Mouse (Mus musculus) ES-E14 (cell line): ENCODE results near the gene Igfn1.

Source experiments
- CHD2 ChIP-seq: IDR thresholded peaks from 2 replicates; pipeline ENCODE4 v1.6.1; 2014; ENCODE audit warnings: mild to moderate bottlenecking, low read depth, low read length, inconsistent platforms
- HCFC1 ChIP-seq: IDR thresholded peaks from 2 replicates; pipeline ENCODE4 v1.6.1; 2012; ENCODE audit warnings: low read length, inconsistent platforms, borderline replicate concordance; ENCODE audit not compliant: insufficient read depth
- MAFK ChIP-seq: IDR thresholded peaks from 2 replicates; pipeline ENCODE4 v1.6.1; 2014; ENCODE audit warnings: mild to moderate bottlenecking, low read depth, low read length, inconsistent platforms; ENCODE audit not compliant: insufficient read depth
- ZC3H11A ChIP-seq: IDR thresholded peaks from 2 replicates; pipeline ENCODE4 v1.6.1; 2012; ENCODE audit warnings: low read depth, mild to moderate bottlenecking, inconsistent platforms, low read length, borderline replicate concordance
- ZNF384 ChIP-seq: IDR thresholded peaks from 2 replicates; pipeline ENCODE4 v1.6.1; 2012; ENCODE audit warnings: low read depth, low read length, inconsistent platforms

GRCm38 (mm10) chr1:136032961-136033360 is 26.8 kb upstream of the Igfn1 start:
- TF ChIP-seq CHD2 (no peak), HCFC1 (no peak), ZNF384 (no peak), ZC3H11A (no peak), MAFK (no peak)
